Mouse (Mus musculus) layer of hippocampus, adult 8-10 months (tissue): ENCODE results near the gene Rngtt. TPM values are rescaled to one million over a fixed set of nuclear protein-coding genes. Genes with fewer than 3 reads are reported as not detected.
"Not testable (repeated sequence)": the region's sequence is repeated elsewhere in the genome, so short reads cannot be mapped to it uniquely, and the experiment has no call there.

Experiments
- DNase-seq, 2 experiments: peaks; one replicate each; pipeline ENCODE4 v3.0.0; 2022; ENCODE audit warnings: low spot score in 2 of 2
- total RNA-seq, 4 experiments: library from RNA; stranded (reverse); gene quantifications; 2 replicates each; pipeline ENCODE4 v1.2.4; 2022

Rngtt gene
- total RNA-seq, result 10 to 100 TPM; 25.7 to 32.6 (median 28.6) TPM

DNA sequence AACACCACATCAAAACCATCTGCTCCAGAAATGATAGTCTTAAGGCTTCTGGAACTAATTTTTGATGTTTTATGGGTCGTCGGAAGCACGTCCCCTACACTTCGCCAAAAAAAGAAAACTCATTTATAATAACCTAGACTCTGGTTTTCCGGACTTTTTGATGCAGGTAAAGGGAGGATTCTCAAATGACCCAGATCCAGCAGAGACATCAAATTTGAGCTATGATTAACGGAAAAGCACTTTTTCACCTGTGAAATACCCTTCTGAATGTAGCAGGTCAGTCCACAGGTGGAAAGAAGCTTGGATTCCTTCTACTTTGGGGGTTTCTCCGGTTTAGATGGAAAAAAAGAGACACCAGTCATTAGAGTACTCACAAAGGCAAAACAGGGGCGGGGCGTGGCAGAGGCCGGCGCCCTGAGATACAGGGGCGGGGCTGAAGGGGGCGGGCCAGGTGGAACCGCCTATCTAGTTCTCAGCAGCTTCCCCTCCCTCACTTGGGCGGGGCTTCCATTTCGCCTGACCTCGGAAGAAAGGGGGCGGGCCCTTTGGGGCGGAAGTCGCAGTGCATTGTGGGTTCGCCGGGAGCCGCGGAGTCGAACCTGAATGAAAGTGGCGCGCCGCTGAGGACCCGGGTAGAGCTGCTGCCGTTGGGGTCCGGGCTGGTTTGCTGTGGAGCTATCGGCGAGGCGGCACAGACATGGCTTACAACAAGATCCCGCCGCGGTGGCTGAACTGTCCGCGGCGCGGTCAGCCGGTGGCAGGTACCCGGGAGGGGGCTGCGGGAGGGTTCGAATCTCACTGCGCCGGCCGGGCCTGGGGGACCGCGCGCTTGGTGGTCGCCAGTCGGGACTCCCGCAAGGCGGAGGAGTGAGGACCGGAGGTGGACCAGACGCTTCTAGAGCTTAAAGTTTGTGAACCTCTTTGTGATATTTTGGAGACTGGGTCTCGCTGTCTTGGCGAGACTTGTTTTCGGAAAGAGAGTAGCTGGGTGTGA is at the start of gene Rngtt:
Gene Rngtt (plus strand): TSS at position 548 of the 994 bp plus-strand sequence.
- DNase-seq, result peak; percentile 93

DNA sequence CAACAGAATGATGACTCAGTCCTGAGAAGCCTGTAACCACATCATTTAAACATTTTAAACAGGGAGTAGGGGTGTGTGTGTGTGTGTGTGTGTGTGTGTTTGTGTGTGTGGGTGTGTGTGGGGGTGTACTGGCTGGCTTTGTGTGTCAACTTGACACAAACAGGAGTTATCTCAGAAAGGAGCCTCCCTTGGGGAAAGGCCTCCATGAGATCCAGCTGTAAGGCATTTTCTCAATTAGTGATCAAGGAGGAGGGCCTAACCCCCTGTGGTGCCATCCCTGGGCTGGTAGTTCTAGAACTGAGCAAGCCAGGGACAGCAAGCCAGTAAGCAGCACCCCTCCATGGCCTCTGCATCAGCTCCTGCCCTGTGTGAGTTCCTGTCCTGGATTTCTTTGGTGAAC is 49.8 kb upstream of the Rngtt start:
- no peak for DNase-seq

DNA sequence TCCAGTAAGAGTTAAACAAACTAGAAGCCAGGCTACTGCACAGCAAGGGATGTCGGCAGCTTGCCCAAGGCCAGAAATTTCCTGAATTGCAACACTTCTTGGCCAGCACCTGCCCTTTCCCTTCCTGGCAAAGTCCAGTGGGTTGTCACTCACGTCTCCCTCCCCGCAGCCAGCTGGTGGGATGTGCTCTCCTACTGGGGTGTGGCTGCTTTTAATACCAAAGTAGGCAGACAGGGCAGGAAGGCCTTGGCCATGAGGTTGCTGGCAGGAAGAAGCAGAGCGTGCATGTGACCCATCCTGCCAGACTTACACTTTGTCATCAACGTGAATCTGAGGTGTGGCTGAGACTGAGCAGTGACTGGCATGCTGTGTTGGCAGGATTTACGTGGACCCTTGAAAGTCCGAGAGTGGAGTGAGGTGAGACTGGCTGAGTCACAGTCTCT is 48.8 kb upstream of the Rngtt start:
- no peak for DNase-seq

DNA sequence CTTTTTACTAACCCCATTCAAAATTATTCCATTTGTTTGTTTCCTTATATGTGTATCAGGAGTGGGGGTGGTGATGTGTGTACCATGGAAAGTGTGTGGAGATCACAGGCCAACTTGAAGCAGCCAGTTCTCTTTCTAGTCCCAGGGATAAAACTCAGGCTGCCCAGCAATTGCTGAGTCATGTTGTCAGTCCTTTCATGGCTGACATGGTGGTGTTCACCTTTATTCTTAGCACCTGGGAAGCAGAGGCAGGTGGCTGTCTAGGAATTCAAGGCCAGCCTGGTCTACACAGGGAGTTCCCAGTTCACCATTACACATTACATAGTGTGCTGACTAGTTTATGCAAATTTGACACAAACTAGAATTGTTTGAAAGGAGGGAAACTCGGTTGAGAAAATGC is 47.2 kb upstream of the Rngtt start:
- no peak for DNase-seq

DNA sequence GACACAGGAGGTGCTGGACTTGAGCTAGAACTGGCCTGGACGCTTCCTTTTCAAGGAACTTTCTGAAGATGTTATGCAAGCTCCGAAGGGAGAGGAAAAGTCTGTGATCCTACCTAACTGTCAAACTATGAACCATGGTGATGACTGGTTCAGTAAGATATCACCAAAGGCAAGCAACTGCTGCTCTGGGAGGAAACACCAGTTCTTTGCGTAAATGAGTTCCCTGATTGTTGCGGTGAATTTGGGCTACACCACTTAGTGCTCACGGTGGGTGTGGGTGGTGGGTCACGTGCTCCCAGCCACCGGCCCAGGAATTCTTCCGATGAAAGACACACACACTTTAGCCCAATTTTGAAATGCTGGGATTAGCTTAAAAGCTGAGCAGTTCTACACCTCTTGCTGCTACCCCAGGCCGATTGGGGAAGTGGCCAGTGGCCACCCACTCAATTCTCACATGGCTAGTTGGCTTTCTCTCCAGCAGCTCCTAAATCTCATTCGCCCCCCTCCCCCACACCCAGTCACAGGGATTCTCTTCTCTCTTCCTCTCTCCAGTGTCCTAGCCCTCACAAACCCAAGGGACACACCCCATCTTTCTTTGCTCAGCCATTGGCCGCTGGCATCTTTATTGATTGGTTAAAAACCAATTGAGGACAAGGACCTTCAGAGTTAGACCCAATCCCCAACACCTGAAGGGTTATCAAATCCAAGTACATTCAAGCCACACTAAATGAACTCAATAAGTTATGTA is 45.0 kb upstream of the Rngtt start:
- DNase-seq, result no peak

DNA sequence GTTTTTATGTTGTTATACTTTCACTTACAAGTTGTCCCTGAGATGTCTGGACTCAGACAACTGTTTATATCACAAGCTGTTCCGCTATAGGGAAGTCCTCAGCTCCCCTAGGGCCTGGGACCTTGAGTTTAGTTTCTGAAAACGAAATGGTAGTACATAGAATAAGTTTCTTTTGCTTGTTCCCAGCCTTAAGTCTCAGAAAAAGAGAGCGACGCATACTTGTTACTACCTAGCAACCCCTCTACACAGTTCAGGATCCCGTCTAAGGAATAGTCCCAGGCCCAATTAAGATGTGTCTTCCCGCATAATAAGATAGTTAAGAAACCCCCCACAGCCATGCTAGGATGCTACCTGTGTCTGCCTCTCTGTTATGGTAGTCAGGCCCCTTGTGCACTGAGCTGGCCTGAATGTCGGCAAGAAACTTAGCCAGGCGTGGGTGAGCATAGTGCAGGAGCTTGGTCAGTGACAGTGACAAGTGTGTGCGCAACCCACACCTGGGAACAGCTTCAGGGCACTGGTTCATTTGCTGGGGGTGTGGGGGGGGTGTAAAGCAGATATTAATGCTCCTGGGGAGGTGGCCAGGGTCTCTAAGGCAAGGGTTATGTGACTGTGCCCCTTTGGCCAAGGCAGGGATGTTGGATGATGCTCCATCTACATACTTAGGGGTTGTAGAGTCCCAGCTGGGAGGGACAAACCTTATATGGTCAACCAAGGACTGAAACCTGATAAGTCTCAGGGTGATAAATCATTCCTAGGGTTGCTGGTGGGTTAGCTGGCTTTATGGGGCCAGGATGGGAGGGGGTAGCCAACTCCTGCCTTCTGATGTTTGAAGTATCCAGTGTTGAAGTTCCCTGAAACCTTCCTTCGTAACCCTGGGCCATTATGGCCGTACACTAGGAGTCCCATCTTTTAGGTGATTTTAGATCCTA is 39.5 kb upstream of the Rngtt start:
- no peak for DNase-seq

DNA sequence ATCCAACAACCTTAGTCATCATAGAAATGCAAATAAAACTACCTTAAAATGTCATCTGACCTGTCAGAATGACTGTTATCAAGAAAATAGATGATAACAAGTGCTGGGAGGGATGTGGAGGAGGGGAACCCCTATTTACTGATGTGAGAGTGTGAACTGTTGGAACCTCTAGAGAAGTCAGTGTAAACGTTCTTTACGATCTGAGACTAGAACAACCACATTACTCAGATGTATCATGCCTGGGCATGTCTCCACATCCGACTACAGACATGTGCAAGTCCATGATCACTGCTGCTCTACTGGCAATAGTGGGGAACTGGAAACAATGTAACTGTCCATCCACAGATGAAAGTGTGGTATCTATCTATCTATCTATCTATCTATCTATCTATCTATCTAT is 36.7 kb upstream of the Rngtt start:
- no peak for DNase-seq

DNA sequence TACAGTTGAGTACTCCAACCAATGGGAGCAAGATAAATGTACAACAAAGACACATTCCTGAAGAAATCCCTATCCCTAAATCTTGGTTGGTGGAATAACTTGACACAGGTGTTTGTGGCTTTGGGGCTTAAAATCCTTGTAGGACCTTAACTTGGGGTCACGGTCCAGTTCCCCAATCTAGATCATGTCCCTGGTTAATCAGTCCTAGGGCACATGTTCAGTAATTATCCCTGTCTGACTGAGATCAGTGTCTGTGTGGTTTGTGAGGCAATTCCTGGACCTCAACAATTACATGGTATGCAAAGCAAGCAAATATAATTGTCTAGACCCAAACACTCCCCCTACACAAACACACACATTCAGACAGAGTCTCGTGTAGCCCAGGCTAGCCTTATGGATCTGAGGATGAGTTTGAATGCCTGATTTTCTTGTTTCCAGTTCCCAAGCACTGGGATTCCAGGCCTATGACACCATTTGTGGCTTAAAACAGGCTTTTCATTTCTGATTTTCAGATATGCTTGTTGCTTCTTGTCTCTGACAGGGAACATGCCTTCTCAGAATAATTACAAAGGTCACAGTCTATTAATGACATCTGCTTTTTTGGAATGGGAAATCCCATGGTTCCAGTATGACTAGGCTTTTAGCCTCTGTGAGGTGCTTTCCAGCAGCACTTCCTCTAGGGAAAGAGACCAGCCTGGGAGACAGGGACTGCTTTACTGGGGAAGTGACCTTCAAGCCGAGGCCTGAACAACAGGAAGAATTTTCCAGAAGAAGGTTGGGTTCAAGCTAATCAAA is 28.0 kb upstream of the Rngtt start:
- DNase-seq, result no peak

DNA sequence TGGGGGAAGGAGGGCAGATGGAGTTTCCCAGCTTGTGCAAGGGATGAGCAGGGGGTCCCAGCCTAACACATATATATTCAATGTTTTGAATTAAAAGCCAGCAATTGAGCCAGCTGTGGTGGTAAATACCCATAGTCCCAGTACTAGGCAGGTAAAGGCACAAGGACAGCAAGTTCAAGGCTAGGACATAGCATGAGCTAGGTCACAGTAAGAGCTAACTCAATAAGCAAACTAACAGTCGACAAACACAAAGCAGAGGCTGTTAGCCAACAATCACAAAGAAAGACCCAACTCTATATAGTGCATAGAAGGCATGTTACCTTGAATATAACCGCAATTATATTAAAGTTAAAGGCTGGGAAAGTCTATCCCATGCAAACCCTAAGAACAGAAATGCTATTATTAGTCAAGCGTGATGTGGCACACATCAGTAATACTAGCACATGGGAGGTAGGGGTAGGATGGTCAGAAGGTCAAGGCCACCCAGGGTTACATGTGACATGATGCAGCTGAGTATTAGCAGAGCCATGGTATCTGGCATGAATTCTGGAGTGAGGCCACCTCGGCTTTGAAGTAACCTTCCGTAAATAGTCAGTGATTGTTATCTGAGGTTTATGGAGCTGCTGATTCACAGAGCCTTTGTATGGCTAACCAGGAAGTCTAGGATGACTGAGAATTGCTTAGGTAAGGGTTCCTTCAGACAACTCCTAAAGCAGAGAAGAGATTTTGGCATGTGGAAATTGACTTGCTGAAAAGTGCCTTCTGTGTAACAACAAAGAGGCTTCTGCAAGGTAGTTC is 25.8 kb upstream of the Rngtt start:
- no peak for DNase-seq

DNA sequence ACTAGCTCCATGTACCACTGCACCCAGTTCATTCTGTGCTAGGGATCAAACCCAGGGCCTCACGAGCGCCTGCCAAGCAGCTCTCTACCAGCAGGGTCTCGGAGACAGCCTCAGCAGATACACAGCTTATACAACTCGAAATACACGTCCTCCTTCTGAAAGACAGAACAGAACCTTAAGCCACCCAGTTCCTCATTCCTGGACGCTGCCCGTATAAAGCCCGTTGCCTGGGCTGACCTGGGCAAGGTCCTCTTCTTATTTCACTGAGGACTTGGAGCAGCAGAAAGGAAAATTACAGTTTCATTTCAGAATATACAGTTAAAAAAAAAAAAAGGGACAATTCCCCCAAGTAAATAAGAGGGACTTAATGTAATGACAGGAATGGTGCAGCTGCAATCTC is 24.7 kb upstream of the Rngtt start:
- DNase-seq, result no peak

DNA sequence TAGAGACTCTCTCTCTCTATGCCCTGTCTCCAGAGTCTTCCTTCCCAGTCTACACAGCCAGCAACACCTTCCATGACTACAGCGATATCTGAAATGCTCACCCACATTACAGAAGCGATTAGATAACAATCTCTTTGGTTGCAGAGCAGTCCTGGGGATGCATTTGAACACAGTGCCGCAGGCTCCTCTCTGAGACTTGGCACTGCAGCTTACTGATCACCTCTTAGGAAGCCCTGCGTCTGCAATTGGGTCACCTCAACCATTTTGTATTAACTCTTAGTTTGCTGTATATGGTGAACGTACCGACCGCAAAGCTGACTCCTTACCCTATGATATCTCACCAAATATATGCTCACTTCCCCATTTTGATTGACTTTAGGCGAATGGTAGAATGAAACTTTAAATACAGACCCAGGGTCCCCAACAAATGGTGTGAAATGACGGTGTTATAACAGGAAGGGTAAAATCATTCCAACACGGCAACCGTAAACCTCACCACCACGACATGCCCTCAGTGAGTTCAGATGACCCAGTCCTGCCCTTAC is 20.9 kb upstream of the Rngtt start:
- DNase-seq, result no peak

DNA sequence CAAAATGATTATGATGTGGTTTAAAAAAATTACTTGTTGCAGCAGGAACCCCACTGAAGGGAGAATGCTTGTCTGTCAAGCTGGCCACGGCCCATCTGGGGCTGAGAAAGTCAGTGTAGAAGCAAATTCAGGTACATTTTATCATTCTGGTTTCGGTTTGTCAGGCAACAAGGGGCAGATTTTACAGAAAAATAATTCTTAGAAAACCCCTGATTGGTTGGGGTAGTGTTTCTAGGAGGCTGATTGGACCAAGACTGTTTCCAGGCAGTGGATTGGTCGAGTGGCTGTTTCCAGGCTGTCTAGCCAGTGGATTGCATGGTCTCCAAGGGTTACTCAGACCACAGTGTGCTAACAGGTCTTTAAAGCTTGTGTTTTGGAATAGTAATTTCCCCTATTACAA is 20.1 kb upstream of the Rngtt start, which contains the start of gene Pnrc1:
Gene Pnrc1 (minus strand): TSS at position 162 of the 400 bp plus-strand sequence.
- peak; percentile 40 to 44 for DNase-seq

DNA sequence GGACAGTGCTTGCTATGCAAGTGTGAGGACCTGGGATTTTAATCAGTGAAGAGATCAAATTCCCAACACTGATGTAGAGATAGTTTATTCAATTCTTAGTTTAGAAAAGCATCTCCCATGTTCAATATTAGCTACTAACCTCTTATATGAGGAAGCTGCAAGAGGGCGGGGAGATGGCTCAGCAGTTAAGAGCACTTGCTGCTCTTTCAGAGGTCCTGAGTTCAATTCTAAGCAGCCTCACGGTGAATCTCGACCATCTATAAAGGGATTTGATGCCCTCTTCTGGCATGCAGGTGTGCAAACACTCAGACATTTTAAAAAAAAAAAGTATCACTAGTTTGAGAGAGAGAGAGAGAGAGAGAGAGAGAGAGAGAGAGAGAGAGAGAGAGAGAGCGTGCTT is 19.2 kb upstream of the Rngtt start:
- no peak for DNase-seq

DNA sequence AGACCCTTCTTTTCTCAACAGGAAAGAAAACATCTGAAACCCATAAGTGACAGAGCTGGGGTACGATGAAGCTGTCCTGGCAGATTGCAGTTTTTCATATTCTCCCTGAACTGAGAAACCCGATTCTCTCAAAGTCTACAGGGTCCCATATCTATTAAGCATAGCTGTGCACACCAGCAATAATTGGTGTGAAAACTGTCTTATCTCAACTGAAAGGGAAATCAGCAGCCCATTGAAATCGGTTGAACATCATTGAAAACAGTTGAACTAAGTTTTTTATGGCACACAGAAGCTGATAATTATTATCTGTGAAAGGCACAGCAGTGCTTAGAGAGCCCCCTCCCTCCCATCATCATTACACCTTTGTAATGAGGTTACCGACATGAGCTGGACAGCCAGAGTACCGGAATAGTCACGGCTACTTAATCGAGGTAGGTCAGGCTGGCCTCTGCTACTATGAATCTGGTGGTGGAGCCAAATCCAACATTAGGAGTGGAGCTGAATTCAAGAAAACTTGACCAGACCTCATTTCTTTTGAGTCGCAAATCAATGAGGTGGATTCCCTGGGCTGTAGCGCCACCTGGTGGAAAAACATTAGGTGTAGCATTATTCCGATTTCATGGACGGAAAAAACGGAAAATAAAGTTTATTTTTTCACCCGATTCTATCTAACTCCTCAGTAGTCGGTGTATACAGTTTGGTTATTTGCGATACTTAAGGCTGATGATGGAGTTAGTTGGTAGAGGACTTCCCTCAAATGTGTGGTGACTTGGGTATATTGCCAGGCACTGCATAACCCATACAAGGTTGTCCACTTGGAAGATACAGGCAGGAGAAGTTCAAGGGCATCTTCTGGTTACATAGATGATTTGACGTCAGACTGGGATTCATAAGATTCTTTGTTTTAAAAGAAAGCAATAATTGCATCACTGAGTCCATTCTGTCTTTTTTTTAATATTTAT is 17.4 kb upstream of the Rngtt start:
- DNase-seq, result peak; percentile 29 to 54

DNA sequence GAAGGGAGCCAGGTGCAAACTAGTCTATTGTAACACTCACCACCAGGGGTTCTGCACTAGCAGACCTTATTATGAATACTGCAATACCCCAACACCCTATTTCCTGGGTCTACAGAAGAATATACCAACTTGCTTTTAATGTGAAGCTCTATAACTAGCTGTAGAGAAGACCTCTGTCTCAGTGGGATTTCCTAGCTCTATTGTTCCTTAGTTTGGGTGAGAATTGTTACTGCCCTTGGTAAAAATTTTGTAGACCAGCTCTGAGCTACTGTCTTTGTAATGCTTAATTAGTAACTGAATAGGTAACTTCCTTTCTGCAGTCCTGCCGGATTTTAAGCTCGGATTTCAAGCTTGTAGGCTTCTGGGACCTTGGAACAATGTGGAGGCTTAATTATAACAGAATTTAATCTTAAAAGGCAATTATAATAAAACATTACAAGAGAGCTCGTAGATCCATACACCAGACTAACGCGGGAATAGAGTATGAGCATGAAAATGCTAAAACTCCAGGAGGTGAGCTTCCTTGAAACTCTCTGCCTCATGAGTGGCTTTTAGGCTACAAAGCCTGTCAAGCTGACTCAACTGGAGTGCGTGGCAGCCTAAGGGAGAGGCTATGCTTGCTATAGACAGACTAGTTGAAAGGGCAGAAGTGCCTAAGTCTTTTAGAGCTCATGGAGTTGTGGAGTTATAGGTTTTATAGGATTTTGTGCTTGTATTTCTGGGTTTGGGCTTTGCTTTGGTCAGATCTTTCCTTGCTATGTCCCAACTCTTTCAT is 9.0 kb upstream of the Rngtt start:
- not testable (repeated sequence) for DNase-seq

DNA sequence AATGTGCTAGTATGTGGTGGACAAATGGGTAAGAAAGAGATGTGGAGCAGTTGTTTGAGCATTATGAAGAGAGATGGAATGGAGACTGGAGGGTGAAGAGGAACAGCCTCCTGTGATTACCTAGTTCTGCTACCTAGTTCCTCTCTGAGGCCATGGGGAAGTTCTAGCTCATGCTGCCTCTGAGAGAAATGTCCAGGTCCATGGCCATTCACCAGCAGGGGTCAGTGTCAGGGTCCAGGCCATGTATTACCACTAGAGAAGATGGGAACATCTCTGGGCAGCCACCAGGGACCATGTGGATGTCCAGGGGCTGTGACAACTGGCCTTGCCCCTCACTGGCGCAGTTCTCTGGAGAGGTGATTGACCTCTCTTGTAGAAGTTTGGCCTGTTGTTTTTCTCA is 7.1 kb upstream of the Rngtt start:
- DNase-seq, result no peak

DNA sequence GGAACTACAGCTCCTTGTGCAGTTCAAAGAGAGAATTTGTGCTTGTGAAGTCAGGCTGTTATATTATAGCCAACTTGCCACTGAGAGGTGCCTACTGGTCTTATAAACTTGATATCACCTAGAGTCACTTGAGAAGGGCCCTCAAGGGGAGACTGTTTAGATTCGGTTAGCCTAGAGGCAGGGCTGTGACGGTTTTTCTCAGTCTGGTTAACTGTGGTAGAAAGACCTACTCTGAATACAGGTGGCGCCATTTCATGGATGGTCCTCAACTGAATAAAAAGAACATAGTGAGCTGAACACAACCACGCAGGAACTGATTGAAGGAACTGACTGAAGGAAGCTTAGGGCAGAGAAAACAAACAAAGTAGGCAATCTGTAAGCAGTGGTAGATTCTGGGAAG is 3.0 kb upstream of the Rngtt start:
- DNase-seq, result no peak
